Mouse (Mus musculus) stomach, embryonic 15.5 days (tissue): ENCODE measurements around the gene Plekhm1. TPM values are rescaled to one million over a fixed set of nuclear protein-coding genes. Genes with fewer than 3 reads are reported as not detected.

Experiments used
- ATAC-seq: fragments of 200-750 bp; cut with Nextera tagmentation; 2 replicates; pipeline ENCODE4 v1.8.0; 2017; ENCODE audit warnings: low read depth, moderate number of reproducible peaks, moderate TSS enrichment; ENCODE audit not compliant: insufficient read depth, low FRiP score
- H3K27ac ChIP-seq: fragments of 300-500 bp; sonication (generic); 2 replicates; pipeline ENCODE4 v1.5.1; 2015; ENCODE audit warnings: mild to moderate bottlenecking, inconsistent platforms
- H3K27me3 ChIP-seq: fragments of 300-500 bp; sonication (generic); replicated peaks from 2 replicates; pipeline ENCODE4 v1.6.1; 2015; ENCODE audit warnings: inconsistent platforms
- H3K36me3 ChIP-seq: fragments of 300-500 bp; sonication (generic); 2 replicates; pipeline ENCODE4 v1.6.1; 2015; ENCODE audit warnings: inconsistent platforms
- H3K4me1 ChIP-seq: fragments of 300-500 bp; sonication (generic); 2 replicates; pipeline ENCODE4 v1.6.1; 2015; ENCODE audit warnings: inconsistent platforms
- H3K4me2 ChIP-seq: fragments of 300-500 bp; sonication (generic); 2 replicates; pipeline ENCODE4 v1.6.1; 2015; ENCODE audit warnings: mild to moderate bottlenecking, inconsistent platforms
- H3K4me3 ChIP-seq: fragments of 300-500 bp; sonication (generic); replicated peaks from 2 replicates; pipeline ENCODE4 v1.5.1; 2015; ENCODE audit warnings: inconsistent platforms
- H3K9ac ChIP-seq: fragments of 300-500 bp; sonication (generic); 2 replicates; pipeline ENCODE4 v1.6.1; 2015; ENCODE audit warnings: inconsistent platforms
- H3K9me3 ChIP-seq: fragments of 300-500 bp; sonication (generic); 2 replicates; pipeline ENCODE4 v1.6.1; 2016; ENCODE audit warnings: inconsistent platforms
- WGBS: fragments of 180-500 bp; shearing (Covaris S2); methylation state at CpG from one replicate; pipeline ENCODE4 v1.1.7; 2015; 5-methylcytosine and 5-hydroxymethylcytosine counted together
- polyA plus RNA-seq: library from polyadenylated mRNA; unstranded; fragments of >200 nt; fragmentation: Nextera tagmentation; extraction: Ambion mirVana; gene quantifications from 2 replicates; pipeline ENCODE4 v1.2.1, GENCODE M21; 2015

The Plekhm1 gene
- polyA plus RNA-seq, 1 experiment from 2014 or later = 5.9 TPM

- no peak overlapping the region for H3K4me3 ChIP-seq
- H3K27ac ChIP-seq = peak overlapping the region; percentile 41; the same call in 1 of the 2 replicates
- H3K9ac ChIP-seq = no peak overlapping the region
- H3K4me2 ChIP-seq = no peak overlapping the region
- 92% methylated on average over 2 of the region's 2 CpGs for WGBS
- H3K27me3 ChIP-seq = peaks cover 21% of the 10 kb centered on the region
- peaks cover 39% of the 10 kb centered on the region for H3K4me1 ChIP-seq
- ATAC-seq = no peak
- H3K9me3 ChIP-seq = no peaks in the 10 kb centered on the region
- no peaks in the 10 kb centered on the region for H3K36me3 ChIP-seq
Measured at GRCm38 (mm10) chr11:103337180-103337579, 75.3 kb downstream of the Plekhm1 start.

GRCm38 (mm10) chr11:103335561-103335960 lies 76.9 kb downstream of the Plekhm1 start:
- Histone ChIP-seq H3K36me3 (no peaks in the 10 kb centered on the region), H3K4me1 (peaks cover 38% of the 10 kb centered on the region), H3K27ac (peak overlapping the region; percentile 71), H3K4me2 (no peak overlapping the region), H3K4me3 (no peak overlapping the region), H3K27me3 (peaks cover 24% of the 10 kb centered on the region), H3K9me3 (no peaks in the 10 kb centered on the region), H3K9ac (no peak overlapping the region)
- 83% methylated on average over 5 of the region's 5 CpGs for WGBS
- no peak for ATAC-seq

- H3K4me1 ChIP-seq = peaks cover 31% of the 10 kb centered on the region
- no peak overlapping the region for H3K9ac ChIP-seq
- no peaks in the 10 kb centered on the region for H3K9me3 ChIP-seq
- ATAC-seq = no peak
- H3K27ac ChIP-seq = peak overlapping the region; percentile 71
- H3K27me3 ChIP-seq = peaks cover 24% of the 10 kb centered on the region
- H3K4me2 ChIP-seq = no peak overlapping the region
- no peaks in the 10 kb centered on the region for H3K36me3 ChIP-seq
- 83% methylated on average over 9 of the region's 9 CpGs for WGBS
- H3K4me3 ChIP-seq = no peak overlapping the region
Measured at GRCm38 (mm10) chr11:103334925-103335324, 77.6 kb downstream of the Plekhm1 start.

GRCm38 (mm10) chr11:103333719-103334398 lies 78.6 kb downstream of the Plekhm1 start:
- peak overlapping the region; percentile 71; the same call in 1 of the 2 replicates for H3K27ac ChIP-seq
- 25% methylated on average over 40 of the region's 40 CpGs for WGBS
- ATAC-seq = no peak

GRCm38 (mm10) chr11:103332890-103333651 lies 79.4 kb downstream of the Plekhm1 start:
- Histone ChIP-seq H3K4me2 (peak overlapping the region; percentile 48), H3K9me3 (no peaks in the 10 kb centered on the region), H3K4me3 (peak overlapping the region; percentile 28), H3K27me3 (peaks cover 24% of the 10 kb centered on the region), H3K9ac (no peak overlapping the region), H3K27ac (no peak overlapping the region), H3K36me3 (no peaks in the 10 kb centered on the region), H3K4me1 (peaks cover 22% of the 10 kb centered on the region)
- ATAC-seq = no peak
- WGBS = 41% methylated on average over 34 of the region's 34 CpGs

More at GRCm38 (mm10) chr11:103333719-103334398, 78.6 kb downstream of the Plekhm1 start:
- Histone ChIP-seq H3K9ac (no peak overlapping the region), H3K36me3 (no peaks in the 10 kb centered on the region), H3K4me1 (peaks cover 26% of the 10 kb centered on the region), H3K4me2 (peak overlapping the region; percentile 48), H3K4me3 (peak overlapping the region; percentile 28; the same call in 1 of the 2 replicates), H3K9me3 (no peaks in the 10 kb centered on the region), H3K27me3 (peaks cover 24% of the 10 kb centered on the region)

GRCm38 (mm10) chr11:103332186-103332889 lies 80.1 kb downstream of the Plekhm1 start:
- peak overlapping the region; percentile 48 for H3K4me2 ChIP-seq
- H3K9me3 ChIP-seq = no peaks in the 10 kb centered on the region
- ATAC-seq = peak; percentile 38; the same call in 1 of the 2 replicates
- H3K27ac ChIP-seq = no peak overlapping the region
- no peaks in the 10 kb centered on the region for H3K36me3 ChIP-seq
- 32% methylated on average over 18 of the region's 18 CpGs for WGBS
- H3K27me3 ChIP-seq = peaks cover 24% of the 10 kb centered on the region
- H3K4me3 ChIP-seq = peak overlapping the region; percentile 28
- no peak overlapping the region for H3K9ac ChIP-seq
- peaks cover 22% of the 10 kb centered on the region for H3K4me1 ChIP-seq

- ATAC-seq = no peak
- H3K9ac ChIP-seq = no peak overlapping the region
- H3K36me3 ChIP-seq = no peaks in the 10 kb centered on the region
- H3K27me3 ChIP-seq = peaks cover 24% of the 10 kb centered on the region
- H3K27ac ChIP-seq = no peak overlapping the region
- 82% methylated on average over 10 of the region's 10 CpGs for WGBS
- H3K4me3 ChIP-seq = no peak overlapping the region
- peaks cover 22% of the 10 kb centered on the region for H3K4me1 ChIP-seq
- no peak overlapping the region for H3K4me2 ChIP-seq
- H3K9me3 ChIP-seq = no peaks in the 10 kb centered on the region
Measured at GRCm38 (mm10) chr11:103331502-103332185, 80.8 kb downstream of the Plekhm1 start.

- Histone ChIP-seq H3K36me3 (no peaks in the 10 kb centered on the region), H3K27ac (no peak overlapping the region), H3K4me3 (no peak overlapping the region), H3K27me3 (peaks cover 24% of the 10 kb centered on the region), H3K4me2 (no peak overlapping the region), H3K9ac (no peak overlapping the region), H3K4me1 (peaks cover 18% of the 10 kb centered on the region), H3K9me3 (no peaks in the 10 kb centered on the region)
- 62% methylated on average over 7 of the region's 7 CpGs for WGBS
- ATAC-seq = no peak
Measured at GRCm38 (mm10) chr11:103330651-103331319, 81.7 kb downstream of the Plekhm1 start.

- Histone ChIP-seq H3K9ac (no peak overlapping the region), H3K9me3 (no peaks in the 10 kb centered on the region), H3K27me3 (0 out of 2 replicates have a peak, but pooled peaks cover under 1% of the 10 kb centered on the region), H3K27ac (no peak overlapping the region), H3K4me1 (no peaks in the 10 kb centered on the region), H3K4me2 (no peak overlapping the region), H3K4me3 (no peak overlapping the region), H3K36me3 (no peaks in the 10 kb centered on the region)
- WGBS = 17% methylated on average over 5 of the region's 5 CpGs
- no peak for ATAC-seq
Measured at GRCm38 (mm10) chr11:103326950-103327349, 85.5 kb downstream of the Plekhm1 start.

- H3K4me2 ChIP-seq = no peak overlapping the region
- H3K27me3 ChIP-seq = no peaks in the 10 kb centered on the region
- H3K27ac ChIP-seq = no peak overlapping the region
- H3K4me3 ChIP-seq = no peak overlapping the region
- no peak for ATAC-seq
- H3K9me3 ChIP-seq = no peaks in the 10 kb centered on the region
- 11% methylated on average over 8 of the region's 8 CpGs for WGBS
- no peaks in the 10 kb centered on the region for H3K4me1 ChIP-seq
- H3K36me3 ChIP-seq = no peaks in the 10 kb centered on the region
- no peak overlapping the region for H3K9ac ChIP-seq
Measured at GRCm38 (mm10) chr11:103325172-103325571, 87.3 kb downstream of the Plekhm1 start.

GRCm38 (mm10) chr11:103324723-103325122 lies 87.8 kb downstream of the Plekhm1 start:
- H3K4me2 ChIP-seq = no peak overlapping the region
- no peaks in the 10 kb centered on the region for H3K27me3 ChIP-seq
- H3K9ac ChIP-seq = no peak overlapping the region
- H3K4me3 ChIP-seq = no peak overlapping the region
- no peak overlapping the region for H3K27ac ChIP-seq
- no peaks in the 10 kb centered on the region for H3K9me3 ChIP-seq
- WGBS = 50% methylated on average over 13 of the region's 13 CpGs
- no peaks in the 10 kb centered on the region for H3K36me3 ChIP-seq
- no peak for ATAC-seq
- no peaks in the 10 kb centered on the region for H3K4me1 ChIP-seq
